Mouse (Mus musculus) erythroblast, embryonic 14.5 days (primary cell): ENCODE results near the gene Adar.

Source experiments
- GATA1 ChIP-seq: IDR thresholded peaks from 2 replicates; pipeline ENCODE4 v1.6.1; 2012; ENCODE audit warnings: low read length, inconsistent platforms, mixed read lengths
- TAL1 ChIP-seq: IDR thresholded peaks from 3 replicates; pipeline ENCODE4 v1.6.1; 2012; ENCODE audit warnings: low read length, inconsistent platforms, mixed read lengths

DNA sequence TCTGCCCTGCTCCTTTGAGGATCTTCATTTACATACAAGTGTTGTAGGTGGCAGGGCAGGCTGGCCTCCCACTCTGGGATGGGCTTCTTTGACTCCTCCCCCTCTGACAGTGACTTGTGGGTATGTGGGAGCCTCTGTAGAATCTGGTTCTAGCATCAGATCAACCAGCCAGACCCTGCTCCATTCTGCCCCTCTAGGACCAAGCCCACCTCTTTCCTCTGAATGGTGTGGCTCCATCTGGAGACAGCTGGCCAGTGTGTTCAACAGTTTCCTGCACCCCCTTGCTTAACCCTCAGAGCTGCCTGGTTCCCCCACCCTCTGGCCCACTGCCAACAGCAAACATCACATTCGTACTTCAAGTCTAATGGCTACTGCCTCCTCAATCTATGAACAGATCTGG, 37.5 kb downstream of the Adar start:
- TF ChIP-seq GATA1 = no peak
- no peak for TF ChIP-seq TAL1
